Mouse (Mus musculus) heart, embryonic 10.5 days (tissue): ENCODE measurements around the gene Fkrp. TPM values are rescaled to one million over a fixed set of nuclear protein-coding genes. Genes with fewer than 3 reads are reported as not detected.

ENCODE experiments used
- DNase-seq: peaks from one replicate; pipeline ENCODE4 v3.0.0-alpha.2; 2017; ENCODE audit warnings: low spot score
- H3K27ac ChIP-seq: fragments of 300-500 bp; sonication (generic); 2 replicates; pipeline ENCODE4 v1.5.1; 2016; ENCODE audit warnings: mild to moderate bottlenecking
- H3K27me3 ChIP-seq: fragments of 300-500 bp; sonication (generic); 2 replicates; pipeline ENCODE4 v1.6.1; 2016; ENCODE audit warnings: mild to moderate bottlenecking; ENCODE audit not compliant: poor library complexity, insufficient read depth, severe bottlenecking
- H3K36me3 ChIP-seq: fragments of 300-500 bp; sonication (generic); 2 replicates; pipeline ENCODE4 v1.6.1; 2016; ENCODE audit warnings: mild to moderate bottlenecking, moderate library complexity
- H3K4me1 ChIP-seq: fragments of 300-500 bp; sonication (generic); 2 replicates; pipeline ENCODE4 v1.6.1; 2016; ENCODE audit warnings: mild to moderate bottlenecking
- H3K4me3 ChIP-seq: fragments of 300-500 bp; sonication (generic); 2 replicates; pipeline ENCODE4 v1.5.1; 2016; ENCODE audit warnings: mild to moderate bottlenecking, moderate library complexity
- H3K9me3 ChIP-seq: fragments of 300-500 bp; sonication (generic); 2 replicates; pipeline ENCODE4 v1.6.1; 2016; ENCODE audit warnings: mild to moderate bottlenecking, moderate library complexity
- WGBS: fragments of 180-500 bp; shearing (Covaris S2); methylation state at CpG from one replicate; pipeline ENCODE4 v1.1.7; 2016; 5-methylcytosine and 5-hydroxymethylcytosine counted together
- polyA plus RNA-seq: library from polyadenylated mRNA; unstranded; fragments of >200 nt; fragmentation: Nextera tagmentation; extraction: Ambion mirVana; gene quantifications from 2 replicates; pipeline ENCODE4 v1.2.1, GENCODE M21; 2016

Fkrp gene
- polyA plus RNA-seq, 1 experiment from 2014 or later, result 29.5 TPM

DNA sequence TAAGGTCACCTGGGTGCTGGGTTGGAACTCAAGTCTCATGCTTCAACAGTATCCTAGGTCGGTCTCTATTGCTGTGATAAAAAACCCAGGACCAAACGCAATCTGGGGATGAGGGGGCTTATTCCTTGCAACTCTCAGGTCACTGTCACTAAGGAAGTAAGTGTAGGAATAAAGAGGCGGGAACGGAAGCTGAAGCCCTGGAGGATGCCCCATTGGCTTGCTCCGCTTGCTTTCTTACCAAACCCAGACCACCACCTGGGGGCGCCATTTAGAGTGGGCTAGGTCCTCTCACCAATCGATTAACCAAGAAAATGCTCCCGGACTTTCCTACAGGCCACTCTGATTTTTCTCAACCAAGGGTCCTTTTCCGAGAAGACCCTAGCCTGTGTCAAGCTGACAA, 8.6 kb downstream of the Fkrp start:
- H3K9me3 ChIP-seq, result no peaks in the 10 kb centered on the region
- peaks cover 29% of the 10 kb centered on the region for H3K27me3 ChIP-seq
- peaks cover 19% of the 10 kb centered on the region for H3K4me1 ChIP-seq
- WGBS, result 87% methylated on average over 9 of the region's 9 CpGs
- peaks cover 35% of the 10 kb centered on the region for H3K36me3 ChIP-seq
- no peak overlapping the region for H3K4me3 ChIP-seq
- no peak overlapping the region for H3K27ac ChIP-seq
- DNase-seq, result no peak

DNA sequence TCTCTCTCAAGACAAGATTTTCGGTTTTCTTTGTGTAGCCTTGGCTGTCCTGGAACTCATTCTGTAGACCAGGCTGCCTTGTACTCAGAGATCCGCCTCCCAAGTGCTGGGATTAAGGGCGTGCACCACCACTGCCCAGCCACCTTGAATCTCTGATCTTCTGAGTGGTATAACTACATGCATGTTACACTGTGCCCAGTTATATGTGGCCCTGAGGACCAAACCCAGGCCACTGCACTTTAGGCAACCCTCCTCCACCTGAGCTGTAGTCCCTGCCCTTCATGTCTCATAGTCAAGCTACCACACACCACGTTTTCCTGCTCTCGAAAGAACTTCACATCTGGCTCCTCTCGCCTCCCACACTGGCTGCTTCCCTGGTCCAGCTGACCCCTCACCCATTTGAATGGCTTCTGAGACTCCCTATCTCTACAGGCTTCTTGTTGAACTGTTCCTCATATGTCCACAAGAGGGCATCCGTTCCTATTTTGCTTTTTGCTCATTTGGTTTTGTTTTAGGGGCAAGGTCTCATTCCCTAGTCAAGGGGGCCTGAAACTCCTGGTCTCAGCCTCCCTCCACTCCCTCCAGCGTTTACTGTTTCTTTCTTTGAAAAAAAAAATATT, 12.0 kb downstream of the Fkrp start:
- peaks cover 24% of the 10 kb centered on the region for H3K36me3 ChIP-seq
- H3K4me3 ChIP-seq, result no peak overlapping the region
- H3K4me1 ChIP-seq, result no peaks in the 10 kb centered on the region
- no peak for DNase-seq
- no peak overlapping the region for H3K27ac ChIP-seq
- no peaks in the 10 kb centered on the region for H3K27me3 ChIP-seq
- 32% methylated on average over 8 of the region's 8 CpGs for WGBS
- H3K9me3 ChIP-seq, result no peaks in the 10 kb centered on the region

DNA sequence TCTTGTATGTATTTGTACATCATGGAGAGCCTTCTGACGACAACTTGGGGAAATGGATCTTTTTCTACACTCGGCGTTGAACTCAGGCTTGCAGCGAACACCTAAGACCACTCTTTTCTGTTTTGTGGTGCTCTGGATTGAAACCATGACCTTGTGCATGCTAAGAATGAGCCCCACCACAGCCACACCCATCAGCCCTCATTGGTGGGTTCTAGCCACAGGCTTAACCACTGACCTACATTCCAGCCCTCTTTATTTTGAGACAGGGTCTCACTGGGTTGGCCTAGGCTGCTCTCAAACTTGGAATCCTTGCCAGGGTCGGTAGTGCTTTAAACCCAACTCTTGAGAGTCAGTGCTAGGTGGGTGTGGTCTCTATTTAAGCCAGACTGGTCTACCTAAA, 21.6 kb downstream of the Fkrp start:
- H3K27me3 ChIP-seq, result no peaks in the 10 kb centered on the region
- H3K36me3 ChIP-seq, result peaks cover 58% of the 10 kb centered on the region
- no peaks in the 10 kb centered on the region for H3K9me3 ChIP-seq
- WGBS, result 85% methylated on average over 5 of the region's 5 CpGs
- H3K4me1 ChIP-seq, result peaks cover 21% of the 10 kb centered on the region
- no peak overlapping the region for H3K27ac ChIP-seq
- no peak overlapping the region for H3K4me3 ChIP-seq
- no peak for DNase-seq

DNA sequence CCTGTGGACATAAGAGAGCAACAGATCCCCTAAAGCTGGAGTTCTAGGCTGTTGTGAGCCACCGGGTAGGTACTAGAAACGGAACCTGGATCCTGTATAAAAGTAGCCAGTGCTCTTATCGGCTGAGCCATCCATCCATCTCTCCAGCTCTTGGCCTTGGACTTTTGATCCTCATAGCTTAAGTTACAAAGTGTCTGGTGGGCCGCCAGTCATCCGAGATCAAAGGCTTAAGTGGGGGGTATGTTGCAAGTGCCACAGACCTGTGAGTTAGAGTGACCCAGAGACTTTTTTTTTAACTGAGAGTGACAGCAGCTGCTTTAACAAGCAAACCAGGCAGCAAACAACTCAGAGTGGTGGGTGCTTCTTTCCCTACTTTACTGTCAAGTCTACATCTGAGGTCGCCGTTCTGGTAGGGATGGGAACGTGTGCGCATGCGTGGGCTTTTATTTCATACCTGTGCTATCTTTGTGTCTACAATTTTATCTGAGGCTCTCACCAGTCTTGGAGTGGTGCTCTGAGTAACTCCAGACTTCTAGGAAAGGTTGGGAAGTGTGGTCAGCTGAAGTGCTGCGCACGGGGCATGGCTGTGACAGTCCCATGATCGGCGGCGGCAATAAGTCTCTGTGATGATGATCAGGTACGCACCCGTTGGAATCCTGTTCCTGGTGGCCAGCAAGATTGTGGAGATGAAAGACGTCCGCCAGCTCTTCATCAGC, 23.4 kb downstream of the Fkrp start:
- 61% methylated on average over 19 of the region's 19 CpGs for WGBS
- peaks cover 58% of the 10 kb centered on the region for H3K36me3 ChIP-seq
- peak overlapping the region; percentile 36 for H3K4me3 ChIP-seq
- no peaks in the 10 kb centered on the region for H3K27me3 ChIP-seq
- DNase-seq, result no peak
- no peaks in the 10 kb centered on the region for H3K9me3 ChIP-seq
- H3K4me1 ChIP-seq, result peaks cover 21% of the 10 kb centered on the region
- H3K27ac ChIP-seq, result no peak overlapping the region

DNA sequence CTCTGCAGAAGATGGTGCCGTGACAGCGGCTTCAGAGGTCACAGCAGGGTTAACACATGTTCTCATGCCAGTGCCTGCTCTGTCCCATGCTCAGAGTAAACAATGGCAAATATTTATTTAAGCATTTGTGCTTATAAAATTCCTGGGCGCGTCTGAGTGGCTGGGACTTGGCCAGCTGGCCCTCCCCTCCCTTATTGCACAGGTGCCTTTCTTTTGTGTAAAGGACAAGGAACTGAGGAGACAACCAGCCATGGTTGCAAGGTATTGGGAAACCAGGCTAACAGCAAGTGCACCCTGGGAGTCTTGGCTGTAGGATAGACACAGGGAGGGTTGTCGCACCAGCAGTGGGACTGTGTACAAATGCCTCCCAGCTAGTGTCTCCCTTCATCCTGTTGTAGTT, 24.2 kb downstream of the Fkrp start:
- H3K27me3 ChIP-seq, result no peaks in the 10 kb centered on the region
- peaks cover 57% of the 10 kb centered on the region for H3K36me3 ChIP-seq
- 0 out of 2 replicates have a peak overlapping the region, but pooled peaks have one; percentile 47 for H3K27ac ChIP-seq
- no peak overlapping the region for H3K4me3 ChIP-seq
- H3K4me1 ChIP-seq, result peaks cover 19% of the 10 kb centered on the region
- 81% methylated on average over 5 of the region's 5 CpGs for whole genome bisulfite sequencing
- no peak for DNase-seq
- H3K9me3 ChIP-seq, result no peaks in the 10 kb centered on the region

DNA sequence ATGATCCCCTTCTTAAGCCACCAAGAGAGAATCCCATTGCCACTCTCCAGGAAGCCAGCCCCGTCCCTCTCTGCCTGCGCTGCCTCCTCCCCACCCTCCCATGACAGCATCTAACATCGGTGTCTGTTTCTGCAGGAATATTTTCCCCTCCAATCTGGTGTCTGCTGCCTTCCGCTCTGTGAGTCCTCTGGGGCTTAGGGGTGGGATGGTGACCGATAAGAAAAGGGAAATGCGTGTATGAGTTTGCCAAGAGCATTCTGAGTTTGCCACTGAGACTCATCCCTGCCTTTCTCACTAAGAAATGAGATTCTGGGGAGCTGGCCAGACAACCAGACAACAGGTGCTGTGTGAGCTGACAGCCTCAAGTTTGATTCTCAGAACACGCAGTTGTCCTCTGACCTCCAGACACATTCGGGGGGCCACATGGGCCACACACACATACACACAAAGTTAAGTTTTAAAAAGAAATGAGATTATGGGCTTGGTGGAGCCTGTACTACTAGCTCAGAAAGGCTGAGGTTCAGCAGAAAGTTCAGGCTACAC, 30.9 kb downstream of the Fkrp start:
- Histone ChIP-seq H3K36me3 (peaks cover 32% of the 10 kb centered on the region), H3K27ac (no peak overlapping the region), H3K27me3 (no peaks in the 10 kb centered on the region), H3K4me3 (no peak overlapping the region), H3K4me1 (peaks cover 42% of the 10 kb centered on the region), H3K9me3 (no peaks in the 10 kb centered on the region)
- DNase-seq, result no peak
- 71% methylated on average over 8 of the region's 8 CpGs for WGBS

DNA sequence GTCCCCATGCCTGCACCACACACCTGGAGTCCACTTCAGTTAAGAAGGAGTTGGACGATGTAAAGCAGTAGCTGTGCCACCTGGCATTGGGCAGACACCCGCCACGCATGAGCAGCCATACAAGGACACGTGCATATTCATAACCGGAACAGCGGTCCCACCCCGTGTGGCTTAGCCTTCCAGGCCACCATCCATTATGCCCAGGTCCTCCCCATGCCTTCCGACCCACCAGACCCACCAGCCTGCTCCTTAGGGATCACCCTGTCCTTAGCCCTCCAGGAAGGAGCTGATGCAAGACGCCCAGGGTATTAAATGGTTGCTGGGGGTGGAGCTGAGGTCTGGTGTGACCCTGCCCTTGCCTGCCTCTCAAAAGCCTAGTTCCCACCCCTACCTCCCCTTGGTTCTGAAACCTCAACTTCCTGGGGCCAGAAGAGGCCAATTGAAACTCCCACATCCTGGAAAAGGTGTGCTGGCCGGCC, 32.0 kb downstream of the Fkrp start:
- peak overlapping the region; percentile 82; the same call in 1 of the 2 replicates for H3K4me3 ChIP-seq
- DNase-seq, result no peak
- H3K4me1 ChIP-seq, result peaks cover 43% of the 10 kb centered on the region
- no peaks in the 10 kb centered on the region for H3K9me3 ChIP-seq
- WGBS, result 76% methylated on average over 10 of the region's 10 CpGs
- H3K27ac ChIP-seq, result 0 out of 2 replicates have a peak overlapping the region, but pooled peaks have one; percentile 90
- peaks cover 24% of the 10 kb centered on the region for H3K36me3 ChIP-seq
- no peaks in the 10 kb centered on the region for H3K27me3 ChIP-seq

DNA sequence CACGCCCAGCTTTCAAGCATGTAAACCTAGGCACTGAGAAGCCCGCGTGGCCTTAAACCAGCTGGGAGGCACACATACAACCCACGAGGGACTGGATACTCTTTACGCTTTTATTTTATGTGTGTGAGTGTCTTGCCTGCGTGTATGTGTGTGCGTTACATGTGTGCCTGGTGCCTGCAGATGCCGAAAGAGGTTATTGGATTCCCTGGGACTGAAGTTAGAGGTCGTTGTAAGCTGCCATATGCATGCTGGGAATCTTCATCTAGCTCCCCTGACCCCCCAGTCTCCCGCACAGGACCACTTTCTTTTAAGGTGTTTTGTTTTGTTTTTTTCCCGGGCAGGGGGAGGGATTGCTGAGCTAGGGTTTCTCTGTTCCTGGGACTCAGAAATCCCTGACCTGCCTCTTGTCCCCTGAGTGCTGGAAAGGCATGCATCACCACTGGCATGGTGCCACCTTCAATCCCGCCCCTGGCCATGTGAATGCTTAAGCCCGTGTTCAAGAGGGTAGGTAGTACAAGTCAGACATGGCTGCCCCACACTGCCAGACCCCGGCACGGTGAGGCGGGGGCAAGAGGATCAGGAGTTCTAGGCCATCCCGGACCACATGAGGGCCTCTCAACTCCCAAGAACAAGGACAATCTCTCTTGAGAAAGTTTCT, 32.6 kb downstream of the Fkrp start:
- Histone ChIP-seq H3K27ac (peak overlapping the region; percentile 90; the same call in 1 of the 2 replicates), H3K27me3 (no peaks in the 10 kb centered on the region), H3K4me3 (peak overlapping the region; percentile 82), H3K9me3 (no peaks in the 10 kb centered on the region), H3K36me3 (peaks cover 19% of the 10 kb centered on the region), H3K4me1 (peaks cover 43% of the 10 kb centered on the region)
- DNase-seq, result no peak
- WGBS, result 49% methylated on average over 17 of the region's 17 CpGs

DNA sequence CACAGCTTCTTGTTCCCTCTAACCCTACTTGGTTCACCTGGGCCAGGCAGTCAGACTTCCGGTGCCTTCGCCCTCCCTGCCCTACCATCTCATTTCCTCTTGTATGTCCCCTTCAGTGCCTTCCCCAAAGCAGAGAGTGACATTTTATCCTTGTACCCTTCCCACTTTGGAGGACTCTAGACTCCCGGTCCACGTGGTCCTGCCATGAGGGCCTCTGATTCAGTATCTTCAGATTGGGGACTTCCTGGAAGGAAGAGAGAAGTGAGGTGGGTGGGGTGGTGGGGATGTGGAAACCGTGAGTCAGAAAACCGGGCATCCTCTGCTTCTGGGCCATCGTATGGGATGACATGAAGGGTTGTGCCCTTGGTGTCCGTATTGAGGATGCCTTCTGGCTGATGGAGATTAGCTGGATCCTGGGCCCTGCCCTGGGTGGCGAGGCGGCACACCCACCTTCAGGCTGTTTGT, 33.3 kb downstream of the Fkrp start:
- DNase-seq, result no peak
- H3K27ac ChIP-seq, result peak overlapping the region; percentile 90

DNA sequence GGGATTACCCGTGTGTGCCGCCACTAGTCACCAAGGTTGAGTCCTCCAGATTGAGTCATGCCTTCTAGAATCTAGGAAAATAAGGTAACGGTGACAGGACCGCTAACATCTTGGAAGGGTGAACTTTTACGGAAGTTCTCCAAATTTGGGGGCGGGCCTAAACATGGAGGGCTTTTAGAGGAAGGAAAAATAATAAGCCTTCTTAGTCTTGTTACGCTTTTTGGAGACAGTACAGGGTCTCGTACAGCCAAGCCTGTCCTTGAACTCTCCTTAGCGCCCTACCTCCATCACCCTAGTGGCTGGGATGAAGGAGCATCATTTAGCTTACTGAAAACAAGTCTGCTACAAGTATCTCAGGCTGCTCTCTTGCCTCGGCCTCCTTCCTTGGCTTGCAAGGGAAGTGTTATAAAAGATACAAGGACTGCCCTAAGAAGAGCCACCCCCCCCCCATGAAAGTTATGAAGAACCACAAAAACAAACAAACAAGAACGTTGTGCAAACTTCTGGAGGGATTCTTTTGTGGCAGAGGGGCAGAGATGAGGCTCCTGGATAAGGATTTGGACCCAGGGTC, 33.9 kb downstream of the Fkrp start:
- peak overlapping the region; percentile 82 for H3K4me3 ChIP-seq
- H3K4me1 ChIP-seq, result peaks cover 43% of the 10 kb centered on the region
- H3K27me3 ChIP-seq, result no peaks in the 10 kb centered on the region
- peaks cover 11% of the 10 kb centered on the region; the same call in 1 of the 2 replicates for H3K36me3 ChIP-seq
- peak overlapping the region; percentile 90 for H3K27ac ChIP-seq
- no peak for DNase-seq
- H3K9me3 ChIP-seq, result no peaks in the 10 kb centered on the region
- 5% methylated on average over 11 of the region's 11 CpGs for WGBS

More for the DNA sequence above, 33.3 kb downstream of the Fkrp start:
- H3K27me3 ChIP-seq, result no peaks in the 10 kb centered on the region
- 24% methylated on average over 10 of the region's 10 CpGs for WGBS
- H3K9me3 ChIP-seq, result no peaks in the 10 kb centered on the region
- H3K4me1 ChIP-seq, result peaks cover 43% of the 10 kb centered on the region
- H3K36me3 ChIP-seq, result peaks cover 18% of the 10 kb centered on the region
- H3K4me3 ChIP-seq, result peak overlapping the region; percentile 82

DNA sequence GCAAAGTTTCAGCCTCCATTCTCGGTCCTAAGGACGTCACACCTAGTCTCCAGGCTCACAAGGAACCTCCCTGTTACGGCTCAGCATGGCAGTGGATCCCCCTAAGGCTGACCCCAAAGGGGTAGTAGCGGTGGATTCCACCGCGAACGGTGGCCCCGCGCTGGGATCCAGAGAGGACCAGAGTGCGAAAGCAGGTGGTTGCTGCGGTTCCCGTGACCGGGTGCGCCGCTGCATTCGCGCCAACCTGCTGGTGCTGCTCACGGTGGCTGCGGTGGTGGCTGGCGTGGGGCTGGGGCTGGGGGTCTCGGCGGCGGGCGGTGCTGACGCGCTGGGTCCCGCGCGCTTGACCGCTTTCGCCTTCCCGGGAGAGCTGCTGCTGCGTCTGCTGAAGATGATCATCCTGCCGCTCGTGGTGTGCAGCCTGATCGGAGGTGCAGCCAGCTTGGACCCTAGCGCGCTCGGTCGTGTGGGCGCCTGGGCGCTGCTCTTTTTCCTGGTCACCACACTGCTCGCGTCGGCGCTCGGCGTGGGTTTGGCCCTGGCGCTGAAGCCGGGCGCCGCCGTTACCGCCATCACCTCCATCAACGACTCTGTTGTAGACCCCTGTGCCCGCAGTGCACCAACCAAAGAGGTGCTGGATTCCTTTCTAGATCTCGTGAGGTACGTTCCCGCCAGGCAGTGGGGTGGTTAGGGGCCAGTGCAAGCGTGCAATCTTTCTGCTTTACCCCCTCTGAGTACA, 34.5 kb downstream of the Fkrp start:
- Histone ChIP-seq H3K27ac (peak overlapping the region; percentile 90), H3K27me3 (no peaks in the 10 kb centered on the region), H3K36me3 (peaks cover 10% of the 10 kb centered on the region; the same call in 1 of the 2 replicates), H3K4me3 (peak overlapping the region; percentile 82), H3K9me3 (no peaks in the 10 kb centered on the region), H3K4me1 (peaks cover 43% of the 10 kb centered on the region)
- under 1% methylated on average over 60 of the region's 60 CpGs for WGBS
- DNase-seq, result no peak

DNA sequence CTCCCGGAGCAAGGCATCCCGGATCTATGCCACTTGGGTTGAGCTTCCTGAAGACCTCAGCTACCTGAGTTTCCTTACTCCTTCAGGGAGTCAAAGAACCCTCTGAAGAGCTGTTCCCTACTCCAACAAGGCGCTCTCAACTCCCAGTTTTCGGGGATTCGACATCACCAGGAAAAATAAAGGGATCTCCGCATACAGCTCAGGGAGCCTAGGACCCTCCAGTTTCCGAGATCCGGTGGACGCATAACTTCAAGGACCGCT, 35.0 kb downstream of the Fkrp start:
- no peaks in the 10 kb centered on the region for H3K27me3 ChIP-seq
- DNase-seq, result no peak
- no peaks in the 10 kb centered on the region for H3K9me3 ChIP-seq
- peak overlapping the region; percentile 82 for H3K4me3 ChIP-seq
- H3K4me1 ChIP-seq, result peaks cover 43% of the 10 kb centered on the region
- H3K36me3 ChIP-seq, result peaks cover 6% of the 10 kb centered on the region; the same call in 1 of the 2 replicates
- WGBS, result under 1% methylated on average over 10 of the region's 10 CpGs
- H3K27ac ChIP-seq, result peak overlapping the region; percentile 90
